Mouse (Mus musculus) embryonic facial prominence, embryonic 10.5 days (tissue): ENCODE data around the gene D2hgdh. TPM values are rescaled to one million over a fixed set of nuclear protein-coding genes. Genes with fewer than 3 reads are reported as not detected.
"Not testable (repeated sequence)": the region's sequence is repeated elsewhere in the genome, so short reads cannot be mapped to it uniquely, and the experiment has no call there.

ENCODE experiments used
- DNase-seq: peaks from one replicate; pipeline ENCODE4 v3.0.0-alpha.2; 2017; ENCODE audit warnings: low spot score
- H3K27ac ChIP-seq: fragments of 300-500 bp; sonication (generic); replicated peaks from 2 replicates; pipeline ENCODE4 v1.5.1; 2016; ENCODE audit warnings: mild to moderate bottlenecking
- H3K27me3 ChIP-seq: fragments of 300-500 bp; sonication (generic); replicated peaks from 2 replicates; pipeline ENCODE4 v1.6.1; 2016; ENCODE audit warnings: low read depth, mild to moderate bottlenecking; ENCODE audit not compliant: poor library complexity, severe bottlenecking
- H3K36me3 ChIP-seq: fragments of 300-500 bp; sonication (generic); replicated peaks from 2 replicates; pipeline ENCODE4 v1.6.1; 2016; ENCODE audit warnings: mild to moderate bottlenecking, moderate library complexity
- H3K4me1 ChIP-seq: fragments of 300-500 bp; sonication (generic); 2 replicates; pipeline ENCODE4 v1.6.1; 2016
- H3K4me3 ChIP-seq: fragments of 300-500 bp; sonication (generic); 2 replicates; pipeline ENCODE4 v1.5.1; 2016; ENCODE audit warnings: mild to moderate bottlenecking, moderate library complexity
- H3K9me3 ChIP-seq: fragments of 300-500 bp; sonication (generic); 2 replicates; pipeline ENCODE4 v1.6.1; 2016; ENCODE audit warnings: mild to moderate bottlenecking
- WGBS: fragments of 180-500 bp; shearing (Covaris S2); methylation state at CpG from one replicate; pipeline ENCODE4 v1.1.7; 2016; 5-methylcytosine and 5-hydroxymethylcytosine counted together
- polyA plus RNA-seq: library from polyadenylated mRNA; unstranded; fragments of >200 nt; fragmentation: Nextera tagmentation; extraction: Ambion mirVana; gene quantifications from 2 replicates; pipeline ENCODE4 v1.2.1, GENCODE M21; 2016

Gene D2hgdh
- polyA plus RNA-seq, 1 experiment from 2014 or later = 15.0 TPM

GRCm38 (mm10) chr1:93808871-93809270 lies 15.8 kb upstream of the D2hgdh start:
- H3K36me3 ChIP-seq = peaks cover 83% of the 10 kb centered on the region
- peaks cover 16% of the 10 kb centered on the region for H3K4me1 ChIP-seq
- no peak overlapping the region for H3K27ac ChIP-seq
- no peak overlapping the region for H3K4me3 ChIP-seq
- WGBS = 94% methylated on average over 4 of the region's 4 CpGs
- no peaks in the 10 kb centered on the region for H3K27me3 ChIP-seq
- H3K9me3 ChIP-seq = no peaks in the 10 kb centered on the region
- DNase-seq = no peak

- no peaks in the 10 kb centered on the region for H3K9me3 ChIP-seq
- H3K4me1 ChIP-seq = peaks cover 8% of the 10 kb centered on the region
- no peak overlapping the region for H3K4me3 ChIP-seq
- no peak overlapping the region for H3K27ac ChIP-seq
- H3K27me3 ChIP-seq = no peaks in the 10 kb centered on the region
- peaks cover 94% of the 10 kb centered on the region for H3K36me3 ChIP-seq
- DNase-seq = no peak
- WGBS = 94% methylated on average over 3 of the region's 3 CpGs
Observed at GRCm38 (mm10) chr1:93810011-93810410, 14.7 kb upstream of the D2hgdh start.

GRCm38 (mm10) chr1:93811495-93812039 lies 13.1 kb upstream of the D2hgdh start:
- H3K9me3 ChIP-seq = no peaks in the 10 kb centered on the region
- 92% methylated on average over 8 of the region's 8 CpGs for WGBS
- no peak for DNase-seq
- no peaks in the 10 kb centered on the region for H3K4me1 ChIP-seq
- peaks cover 95% of the 10 kb centered on the region for H3K36me3 ChIP-seq
- H3K27me3 ChIP-seq = no peaks in the 10 kb centered on the region
- no peak overlapping the region for H3K27ac ChIP-seq
- no peak overlapping the region for H3K4me3 ChIP-seq

- 94% methylated on average over 8 of the region's 8 CpGs for WGBS
- no peak overlapping the region for H3K27ac ChIP-seq
- H3K27me3 ChIP-seq = no peaks in the 10 kb centered on the region
- no peak overlapping the region for H3K4me3 ChIP-seq
- no peak for DNase-seq
- H3K9me3 ChIP-seq = no peaks in the 10 kb centered on the region
- H3K4me1 ChIP-seq = no peaks in the 10 kb centered on the region
- H3K36me3 ChIP-seq = peaks cover 92% of the 10 kb centered on the region
Observed at GRCm38 (mm10) chr1:93817823-93818532, 6.7 kb upstream of the D2hgdh start.

- H3K36me3 ChIP-seq = peaks cover 84% of the 10 kb centered on the region
- WGBS = 93% methylated on average over 7 of the region's 7 CpGs
- no peaks in the 10 kb centered on the region for H3K27me3 ChIP-seq
- no peaks in the 10 kb centered on the region for H3K4me1 ChIP-seq
- no peaks in the 10 kb centered on the region for H3K9me3 ChIP-seq
- no peak overlapping the region for H3K4me3 ChIP-seq
- no peak for DNase-seq
- no peak overlapping the region for H3K27ac ChIP-seq
Observed at GRCm38 (mm10) chr1:93818722-93819121, 6.0 kb upstream of the D2hgdh start.

- Histone ChIP-seq H3K4me1 (peaks cover 20% of the 10 kb centered on the region), H3K9me3 (no peaks in the 10 kb centered on the region), H3K4me3 (peak overlapping the region; percentile 65; the same call in 1 of the 2 replicates), H3K27ac (peak overlapping the region; percentile 89; the same call in 1 of the 2 replicates), H3K36me3 (peaks cover 35% of the 10 kb centered on the region), H3K27me3 (no peaks in the 10 kb centered on the region)
- no peak for DNase-seq
- WGBS = 77% methylated on average over 3 of the region's 3 CpGs
Observed at GRCm38 (mm10) chr1:93823796-93824495, 763 bp upstream of the D2hgdh start.

GRCm38 (mm10) chr1:93825105-93825674 lies 481 bp downstream of the D2hgdh start:
- H3K4me3 ChIP-seq = peak overlapping the region; percentile 65
- WGBS = under 1% methylated on average over 30 of the region's 30 CpGs
- no peaks in the 10 kb centered on the region for H3K27me3 ChIP-seq
- peaks cover 20% of the 10 kb centered on the region for H3K4me1 ChIP-seq
- H3K36me3 ChIP-seq = peaks cover 25% of the 10 kb centered on the region
- H3K27ac ChIP-seq = peak overlapping the region; percentile 89
- no peaks in the 10 kb centered on the region for H3K9me3 ChIP-seq
- peak; percentile 93 for DNase-seq

GRCm38 (mm10) chr1:93825771-93826539 lies 1.2 kb downstream of the D2hgdh start:
- DNase-seq = peak; percentile 21
- Histone ChIP-seq H3K27ac (peak overlapping the region; percentile 89), H3K4me1 (peaks cover 20% of the 10 kb centered on the region), H3K36me3 (peaks cover 17% of the 10 kb centered on the region), H3K27me3 (no peaks in the 10 kb centered on the region), H3K9me3 (no peaks in the 10 kb centered on the region), H3K4me3 (peak overlapping the region; percentile 65)
- 45% methylated on average over 27 of the region's 27 CpGs for WGBS

- peaks cover 20% of the 10 kb centered on the region for H3K4me1 ChIP-seq
- peak overlapping the region; percentile 65 for H3K4me3 ChIP-seq
- no peaks in the 10 kb centered on the region for H3K27me3 ChIP-seq
- no peak for DNase-seq
- peaks cover 12% of the 10 kb centered on the region for H3K36me3 ChIP-seq
- H3K27ac ChIP-seq = peak overlapping the region; percentile 89
- 93% methylated on average over 9 of the region's 9 CpGs for WGBS
- H3K9me3 ChIP-seq = no peaks in the 10 kb centered on the region
Observed at GRCm38 (mm10) chr1:93826540-93826835, 1.8 kb downstream of the D2hgdh start.

- not testable (repeated sequence) for DNase-seq, H3K4me3 ChIP-seq, H3K4me1 ChIP-seq, H3K9me3 ChIP-seq, H3K27ac ChIP-seq, H3K27me3 ChIP-seq
- H3K36me3 ChIP-seq = peaks cover 33% of the 10 kb centered on the region
- WGBS = 56% methylated on average over 4 of the region's 4 CpGs
Observed at GRCm38 (mm10) chr1:93832754-93833360, 8.1 kb downstream of the D2hgdh start.

- Histone ChIP-seq H3K4me3 (no peak overlapping the region), H3K9me3 (no peaks in the 10 kb centered on the region), H3K4me1 (no peaks in the 10 kb centered on the region), H3K27ac (no peak overlapping the region), H3K27me3 (no peaks in the 10 kb centered on the region), H3K36me3 (peaks cover 36% of the 10 kb centered on the region)
- DNase-seq = no peak
- WGBS = 87% methylated on average over 7 of the region's 7 CpGs
Observed at GRCm38 (mm10) chr1:93834671-93835150, 10.0 kb downstream of the D2hgdh start.

GRCm38 (mm10) chr1:93835211-93835610 lies 10.5 kb downstream of the D2hgdh start:
- Histone ChIP-seq H3K36me3 (peaks cover 35% of the 10 kb centered on the region), H3K27me3 (no peaks in the 10 kb centered on the region), H3K4me1 (no peaks in the 10 kb centered on the region), H3K4me3 (no peak overlapping the region), H3K27ac (no peak overlapping the region), H3K9me3 (no peaks in the 10 kb centered on the region)
- WGBS = 91% methylated on average over 4 of the region's 4 CpGs
- DNase-seq = no peak
